Mouse (Mus musculus) layer of hippocampus, adult 11-12 months (tissue): Measurements from ENCODE around the gene Mettl16.

Source experiments
- DNase-seq: peaks from one replicate; pipeline ENCODE4 v3.0.0; 2022; ENCODE audit warnings: low spot score

Gene Mettl16

GRCm38 (mm10) chr11:74831606-74832451 lies 61.2 kb downstream of the Mettl16 start:
- peak; percentile 98 for DNase-seq

- peak; percentile 63 for DNase-seq
Observed at GRCm38 (mm10) chr11:74832503-74833143, 62.0 kb downstream of the Mettl16 start.

- DNase-seq = peak; percentile 12
Observed at GRCm38 (mm10) chr11:74833536-74834358, 63.1 kb downstream of the Mettl16 start.

DNA sequence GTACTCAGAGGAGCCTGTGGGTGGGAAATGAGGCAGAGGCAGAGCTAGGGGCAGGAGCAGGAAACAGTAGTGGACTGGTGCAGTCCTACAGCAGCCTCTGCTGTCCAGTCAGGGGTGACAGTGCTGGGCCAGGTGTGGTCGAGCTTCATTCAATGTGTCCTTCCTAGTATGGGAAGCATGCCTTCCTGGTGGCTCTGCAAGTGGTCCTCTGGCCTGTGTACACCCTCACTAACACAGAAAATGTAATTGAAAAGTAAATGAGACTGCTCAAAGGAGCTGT lies 63.7 kb downstream of the Mettl16 start:
- no peak for DNase-seq

- no peak for DNase-seq
Observed at GRCm38 (mm10) chr11:74834650-74835277, 64.1 kb downstream of the Mettl16 start.

GRCm38 (mm10) chr11:74835593-74836224 lies 65.1 kb downstream of the Mettl16 start:
- peak; percentile 7 for DNase-seq

GRCm38 (mm10) chr11:74836225-74837055 lies 65.8 kb downstream of the Mettl16 start:
- peak; percentile 30 for DNase-seq

DNA sequence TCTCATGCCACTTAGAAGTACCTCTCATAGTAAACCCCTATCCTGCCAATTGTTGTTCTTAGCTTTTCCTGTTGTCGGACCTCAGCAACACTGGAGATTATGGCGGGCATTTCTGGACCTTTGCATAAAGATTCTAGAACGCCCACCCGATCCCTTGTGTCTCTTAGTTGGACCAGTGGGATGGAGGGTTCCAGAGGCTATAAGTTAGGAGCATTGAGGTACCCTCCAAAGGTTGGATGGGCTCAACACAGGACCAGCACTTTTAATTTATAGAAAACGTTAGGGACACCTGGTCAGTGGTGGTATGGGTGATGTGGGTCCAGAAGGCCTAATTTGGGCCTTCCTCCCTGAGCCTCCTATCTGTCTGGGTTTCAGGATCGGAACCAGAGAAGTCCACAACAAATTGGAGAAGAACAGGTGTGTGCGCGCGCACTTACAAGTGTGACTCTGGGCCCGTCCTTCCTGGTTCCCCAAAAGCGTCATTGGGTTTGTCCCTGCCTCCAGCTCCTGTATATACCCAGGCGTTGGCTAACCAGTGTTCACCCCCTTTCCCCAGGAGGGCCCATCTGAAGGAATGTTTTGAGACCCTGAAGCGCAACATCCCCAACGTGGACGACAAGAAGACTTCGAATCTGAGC lies 66.5 kb downstream of the Mettl16 start:
- peak; percentile 17 for DNase-seq

DNA sequence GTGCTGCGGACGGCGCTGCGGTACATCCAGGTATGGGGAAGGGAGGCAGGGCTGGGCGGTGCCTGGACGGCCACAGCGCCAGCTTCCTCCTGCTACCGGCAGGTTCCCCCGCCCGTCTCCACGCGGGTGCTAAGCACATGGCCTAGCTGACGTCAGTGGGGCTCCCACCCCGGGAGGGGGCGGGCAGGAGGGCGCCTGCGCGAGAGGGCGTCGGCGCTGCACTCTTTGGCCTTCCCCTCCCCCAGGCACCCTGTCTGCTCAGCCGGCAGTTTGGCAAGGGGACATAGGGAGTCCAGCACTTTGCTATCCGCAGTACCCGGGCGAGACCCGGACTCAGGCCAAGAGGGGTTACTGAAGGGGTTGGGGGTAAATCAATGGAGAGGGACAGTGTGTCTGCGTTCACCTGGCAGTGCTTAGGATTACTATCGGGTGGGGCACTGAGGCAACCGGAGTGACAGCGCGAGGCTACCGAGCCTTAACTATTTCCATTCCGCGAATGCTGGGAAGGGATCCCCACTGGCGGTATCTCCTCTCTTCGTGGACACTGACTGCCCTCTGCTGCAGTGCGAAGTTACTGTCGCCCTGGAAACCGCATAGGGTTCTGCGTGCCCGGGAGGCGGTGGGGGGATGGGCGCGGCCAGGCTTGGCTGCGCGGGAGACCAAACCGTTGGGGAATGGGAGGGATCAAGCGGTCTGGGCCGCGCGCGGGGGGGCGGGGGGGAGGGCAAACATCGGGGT lies 67.2 kb downstream of the Mettl16 start:
- peak; percentile 93 for DNase-seq

GRCm38 (mm10) chr11:74838441-74838840 lies 67.8 kb downstream of the Mettl16 start:
- peak; percentile 92 for DNase-seq

GRCm38 (mm10) chr11:74838971-74839370 lies 68.3 kb downstream of the Mettl16 start:
- DNase-seq = peak; percentile 74

DNA sequence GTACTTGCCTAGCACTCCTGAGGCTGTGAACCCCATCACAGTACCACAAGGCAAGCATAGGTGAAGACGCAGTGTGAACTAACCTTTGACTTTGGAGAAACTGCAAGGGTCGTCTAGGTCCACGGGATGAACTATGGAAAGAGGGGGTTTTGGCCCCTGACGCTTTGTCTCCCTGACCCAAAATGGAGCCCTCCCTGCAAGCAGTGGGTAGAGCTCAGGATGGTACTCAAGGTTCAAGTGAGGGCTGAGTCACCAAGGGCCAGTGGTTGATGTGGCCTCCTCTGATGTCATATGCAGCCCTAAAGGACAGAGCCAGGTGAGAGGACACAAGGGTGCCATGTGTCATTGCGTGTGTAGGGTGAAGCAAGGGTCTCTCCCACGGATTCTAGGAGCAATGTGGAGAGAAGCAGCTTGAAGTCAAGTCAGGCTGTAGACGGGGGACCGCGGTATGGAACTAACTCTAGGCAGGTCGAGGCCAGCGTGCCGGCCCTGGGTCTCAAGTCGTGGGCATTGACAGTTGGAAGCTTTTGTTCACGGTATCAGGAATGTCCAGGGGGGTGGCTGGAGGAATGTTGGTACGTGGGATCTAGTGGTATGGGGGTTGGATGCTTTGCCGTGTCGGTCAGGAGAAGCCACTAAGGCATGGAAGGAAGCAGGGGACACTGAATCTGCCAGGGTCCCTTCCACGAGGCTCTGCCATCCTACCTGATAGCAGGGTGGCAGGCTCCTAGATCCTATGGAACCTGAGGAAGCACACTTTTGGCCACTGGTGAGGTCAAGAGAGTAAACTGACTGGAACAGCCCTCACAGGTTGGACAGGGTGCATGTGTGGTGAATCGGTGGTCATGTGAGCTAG lies 69.5 kb downstream of the Mettl16 start:
- DNase-seq = no peak

DNA sequence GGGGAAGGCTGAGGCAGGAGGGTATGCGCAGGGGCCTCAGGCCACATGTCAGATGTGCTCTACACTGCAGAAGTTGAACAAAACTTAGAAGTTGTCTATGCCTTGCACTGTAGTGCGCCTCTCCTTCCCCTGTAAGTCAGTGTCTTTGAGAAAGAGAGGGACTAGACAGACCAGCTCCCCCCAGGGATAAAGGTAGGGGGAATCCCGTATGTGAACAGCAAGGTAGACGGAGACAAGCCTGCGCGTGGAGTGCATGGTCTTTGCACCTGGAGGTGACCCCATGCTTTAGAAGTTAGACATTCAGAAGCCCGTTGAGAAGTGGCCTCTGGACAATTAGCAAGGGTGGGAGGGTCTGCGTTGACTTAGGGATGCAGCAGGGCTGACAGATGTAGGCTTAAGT lies 70.1 kb downstream of the Mettl16 start:
- no peak for DNase-seq

- DNase-seq = no peak
Observed at GRCm38 (mm10) chr11:74841366-74841765, 70.7 kb downstream of the Mettl16 start.

- no peak for DNase-seq
Observed at GRCm38 (mm10) chr11:74842045-74842444, 71.4 kb downstream of the Mettl16 start.

DNA sequence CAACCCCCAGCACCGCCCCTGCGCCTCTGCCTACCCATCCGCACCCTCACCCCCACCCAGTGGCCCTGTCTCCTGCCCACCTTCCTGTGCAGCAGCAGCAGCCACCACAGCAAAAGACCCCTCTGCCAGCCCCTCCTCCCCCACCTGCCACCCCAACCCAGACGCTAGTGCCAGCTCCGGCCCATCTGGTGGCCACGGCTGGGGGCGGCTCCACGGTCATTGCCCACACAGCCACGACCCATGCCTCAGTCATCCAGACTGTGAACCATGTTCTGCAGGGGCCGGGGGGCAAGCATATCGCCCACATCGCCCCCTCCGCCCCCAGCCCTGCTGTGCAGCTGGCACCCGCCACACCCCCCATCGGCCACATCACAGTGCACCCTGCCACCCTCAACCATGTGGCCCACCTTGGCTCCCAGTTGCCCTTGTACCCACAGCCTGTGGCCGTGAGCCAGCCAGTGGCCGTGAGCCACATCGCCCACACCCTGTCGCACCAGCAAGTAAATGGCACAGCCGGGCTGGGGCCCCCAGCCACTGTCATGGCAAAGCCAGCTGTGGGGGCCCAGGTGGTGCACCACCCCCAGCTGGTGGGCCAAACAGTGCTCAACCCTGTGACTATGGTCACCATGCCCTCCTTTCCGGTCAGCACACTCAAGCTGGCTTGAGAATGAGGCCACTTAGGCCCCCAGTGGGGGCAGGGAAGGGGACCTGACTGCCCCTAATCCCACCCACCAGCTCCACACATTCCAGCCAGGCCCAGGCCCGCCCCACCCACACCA lies 72.2 kb downstream of the Mettl16 start:
- no peak for DNase-seq

GRCm38 (mm10) chr11:74843435-74843714 lies 72.7 kb downstream of the Mettl16 start:
- DNase-seq = no peak

DNA sequence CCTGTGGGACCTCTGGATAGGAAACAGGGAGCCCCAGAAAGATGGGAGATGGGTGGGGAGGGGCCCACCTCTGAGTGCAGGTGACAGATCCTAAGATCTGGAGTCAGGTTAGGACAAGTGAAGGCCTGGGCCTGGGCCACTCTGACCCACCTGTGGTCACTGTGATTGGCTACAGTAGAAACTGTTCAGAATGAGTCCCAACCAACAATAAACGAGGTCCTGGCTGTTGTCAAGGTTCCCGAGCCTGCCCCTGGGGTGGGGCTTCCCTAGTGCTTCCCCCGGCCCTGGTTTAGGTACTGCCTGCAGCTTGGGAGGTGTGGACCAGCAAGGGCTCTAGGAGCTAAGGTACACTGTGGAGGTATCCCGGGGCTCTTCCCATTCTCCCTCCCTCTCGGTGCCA lies 73.1 kb downstream of the Mettl16 start:
- DNase-seq = no peak
